In genomic region chr5:111958226-111958625, GRCm38 (mm10) we compare ENCODE assay signal across 8 mouse cellular contexts.
A peak's percentile ranks its signal among the peaks of the same experiment; 100 is the strongest.
DNase-seq lines count a peak whose midpoint lies in the region; ATAC-seq and TF ChIP-seq lines count a peak whose summit lies in the region.

No protein-coding gene starts in this region.

- ATAC-seq in embryonic facial prominence, embryonic 14.5 days (ENCODE audit: low read depth), result no peak

- 25% methylated on average over 16 of the region's 17 CpGs for WGBS in embryonic facial prominence, embryonic 14.5 days

- H3K4me3 ChIP-seq in embryonic facial prominence, embryonic 14.5 days (ENCODE audit: low read depth, low read length), result peak overlapping the region; percentile 0; the same call in 1 of the 2 replicates
- H3K4me3 ChIP-seq in layer of hippocampus, adult 2 months, result no peak overlapping the region

- peak overlapping the region; percentile 42 for H3K4me2 ChIP-seq in embryonic facial prominence, embryonic 14.5 days (ENCODE audit: low read depth, low read length)

- H3K27me3 ChIP-seq in embryonic facial prominence, embryonic 14.5 days (replicated peaks; ENCODE audit: control insufficient read depth, insufficient read depth, low read length), result no peaks in the 10 kb centered on the region

- H3K36me3 ChIP-seq in embryonic facial prominence, embryonic 14.5 days (ENCODE audit: control insufficient read depth, insufficient read depth, low read length), result no peaks in the 10 kb centered on the region

- TF ChIP-seq CTCF in layer of hippocampus, adult 2 months (conservative IDR thresholded peaks at IDR 0.05), result no peak

- DNase-seq in right cerebral cortex, adult 18-20 months, result peak; percentile 25
- DNase-seq in right cerebral cortex, postnatal 36 days (ENCODE audit: low spot score in 2 of 2), result no peak
- peak; percentile 68 for DNase-seq in embryonic facial prominence, embryonic 14.5 days (ENCODE audit: low spot score)
- DNase-seq in kidney, adult 18-20 months, result peak; percentile 63
- DNase-seq in lung, postnatal 4 days, result peak; percentile 40 to 55
- DNase-seq in frontal cortex, postnatal 25 days (ENCODE audit: low spot score in 2 of 2), result no peak
- no peak for DNase-seq in layer of hippocampus, adult 2 months (ENCODE audit: low spot score in 2 of 2)
- DNase-seq in thymus, postnatal 36 days, result no peak

- H3K9ac ChIP-seq in embryonic facial prominence, embryonic 14.5 days (ENCODE audit: low read depth, low read length), result no peak overlapping the region; the same call in 1 of the 2 replicates

- no peaks in the 10 kb centered on the region for H3K9me3 ChIP-seq in embryonic facial prominence, embryonic 14.5 days (ENCODE audit: control insufficient read depth, low read length)

- 0 out of 2 replicates have a peak, but pooled peaks cover 4% of the 10 kb centered on the region for H3K4me1 ChIP-seq in embryonic facial prominence, embryonic 14.5 days (ENCODE audit: control insufficient read depth, insufficient read depth, low read length)

- H3K27ac ChIP-seq in embryonic facial prominence, embryonic 14.5 days (replicated peaks; ENCODE audit: low read depth, low read length), result no peak overlapping the region
- H3K27ac ChIP-seq in layer of hippocampus, adult 2 months, result no peak overlapping the region

Comparison
In these comparisons a context has a peak if more than half of its experiments do, and no peak if none do; other contexts are left out.
1. DNase-seq: peak in right cerebral cortex, adult 18-20 months (single experiment), embryonic facial prominence, embryonic 14.5 days (single experiment), kidney, adult 18-20 months (single experiment) and lung, postnatal 4 days (2 of 2); none in right cerebral cortex, postnatal 36 days (0 of 2), frontal cortex, postnatal 25 days (0 of 2), layer of hippocampus, adult 2 months (0 of 2) and thymus, postnatal 36 days (0 of 2).